Mouse (Mus musculus) intestine, embryonic 15.5 days (tissue): ENCODE results near the gene Gucy2d. TPM values are rescaled to one million over a fixed set of nuclear protein-coding genes. Genes with fewer than 3 reads are reported as not detected.

Source experiments
- ATAC-seq: fragments of 200-750 bp; cut with Nextera tagmentation; 2 replicates; pipeline ENCODE4 v1.8.0; 2017; ENCODE audit warnings: moderate TSS enrichment, moderate library complexity
- H3K27ac ChIP-seq: fragments of 300-500 bp; sonication (generic); 2 replicates; pipeline ENCODE4 v1.5.1; 2015; ENCODE audit warnings: mild to moderate bottlenecking, inconsistent platforms
- H3K27me3 ChIP-seq: fragments of 300-500 bp; sonication (generic); replicated peaks from 2 replicates; pipeline ENCODE4 v1.6.1; 2015; ENCODE audit warnings: inconsistent platforms
- H3K36me3 ChIP-seq: fragments of 300-500 bp; sonication (generic); 2 replicates; pipeline ENCODE4 v1.6.1; 2015; ENCODE audit warnings: inconsistent platforms
- H3K4me1 ChIP-seq: fragments of 300-500 bp; sonication (generic); replicated peaks from 2 replicates; pipeline ENCODE4 v1.6.1; 2015; ENCODE audit warnings: inconsistent platforms
- H3K4me2 ChIP-seq: fragments of 300-500 bp; sonication (generic); replicated peaks from 2 replicates; pipeline ENCODE4 v1.6.1; 2015; ENCODE audit warnings: mild to moderate bottlenecking, inconsistent platforms
- H3K4me3 ChIP-seq: fragments of 300-500 bp; sonication (generic); replicated peaks from 2 replicates; pipeline ENCODE4 v1.5.1; 2015; ENCODE audit warnings: inconsistent platforms
- H3K9ac ChIP-seq: fragments of 300-500 bp; sonication (generic); 2 replicates; pipeline ENCODE4 v1.6.1; 2015; ENCODE audit warnings: inconsistent platforms
- H3K9me3 ChIP-seq: fragments of 300-500 bp; sonication (generic); 2 replicates; pipeline ENCODE4 v1.6.1; 2016; ENCODE audit warnings: inconsistent platforms
- WGBS: fragments of 180-500 bp; shearing (Covaris S2); methylation state at CpG from one replicate; pipeline ENCODE4 v1.1.7; 2015; 5-methylcytosine and 5-hydroxymethylcytosine counted together
- polyA plus RNA-seq: library from polyadenylated mRNA; unstranded; fragments of >200 nt; fragmentation: Nextera tagmentation; extraction: Ambion mirVana; gene quantifications from 2 replicates; pipeline ENCODE4 v1.2.1, GENCODE M21; 2015

The Gucy2d gene
- polyA plus RNA-seq: 0.68 and 1.2 TPM in 2 replicates

- H3K9me3 ChIP-seq: no peaks in the 10 kb centered on the region
- no peak within 1 kb of the TSS for H3K9ac ChIP-seq
- 41% methylated on average over 10 of the region's 10 CpGs for WGBS
- ATAC-seq: no peak
- no peak within 1 kb of the TSS for H3K4me2 ChIP-seq
- H3K27me3 ChIP-seq: 0 out of 2 replicates have a peak, but pooled peaks cover 2% of the 10 kb centered on the region
- H3K36me3 ChIP-seq: no peaks in the 10 kb centered on the region
- H3K4me3 ChIP-seq: no peak within 1 kb of the TSS
- H3K27ac ChIP-seq: no peak within 1 kb of the TSS
- H3K4me1 ChIP-seq: no peaks in the 10 kb centered on the region
Measured at GRCm38 (mm10) chr7:98439956-98440466, at the start of gene Gucy2d. Gucy2d (plus strand) TSS chr7:98440416.

- Histone ChIP-seq H3K27me3 (no peaks in the 10 kb centered on the region), H3K27ac (no peak overlapping the region), H3K4me3 (no peak overlapping the region), H3K4me1 (peaks cover 7% of the 10 kb centered on the region), H3K4me2 (no peak overlapping the region), H3K36me3 (no peaks in the 10 kb centered on the region), H3K9ac (no peak overlapping the region), H3K9me3 (no peaks in the 10 kb centered on the region)
- WGBS: 74% methylated on average over 2 of the region's 2 CpGs
- no peak for ATAC-seq
Measured at GRCm38 (mm10) chr7:98390486-98390885, 49.7 kb upstream of the Gucy2d start.

GRCm38 (mm10) chr7:98391351-98391936 lies 48.8 kb upstream of the Gucy2d start:
- no peak overlapping the region for H3K9ac ChIP-seq
- WGBS: 55% methylated on average over 7 of the region's 7 CpGs
- H3K4me2 ChIP-seq: no peak overlapping the region
- H3K4me1 ChIP-seq: peaks cover 7% of the 10 kb centered on the region
- H3K9me3 ChIP-seq: no peaks in the 10 kb centered on the region
- no peaks in the 10 kb centered on the region for H3K27me3 ChIP-seq
- no peak overlapping the region for H3K4me3 ChIP-seq
- ATAC-seq: peak; percentile 27; the same call in 1 of the 2 replicates
- H3K27ac ChIP-seq: no peak overlapping the region
- no peaks in the 10 kb centered on the region for H3K36me3 ChIP-seq

GRCm38 (mm10) chr7:98392466-98393201 lies 47.6 kb upstream of the Gucy2d start:
- no peak overlapping the region for H3K4me2 ChIP-seq
- 86% methylated on average over 8 of the region's 8 CpGs for WGBS
- H3K4me1 ChIP-seq: peaks cover 7% of the 10 kb centered on the region
- H3K4me3 ChIP-seq: no peak overlapping the region
- no peak overlapping the region for H3K9ac ChIP-seq
- no peaks in the 10 kb centered on the region for H3K36me3 ChIP-seq
- H3K27ac ChIP-seq: no peak overlapping the region
- no peaks in the 10 kb centered on the region for H3K9me3 ChIP-seq
- no peaks in the 10 kb centered on the region for H3K27me3 ChIP-seq
- ATAC-seq: no peak

- no peak for ATAC-seq
- Histone ChIP-seq H3K4me3 (no peak overlapping the region), H3K27ac (no peak overlapping the region), H3K9me3 (no peaks in the 10 kb centered on the region), H3K9ac (no peak overlapping the region), H3K4me2 (no peak overlapping the region), H3K4me1 (no peaks in the 10 kb centered on the region), H3K36me3 (no peaks in the 10 kb centered on the region), H3K27me3 (no peaks in the 10 kb centered on the region)
- 72% methylated on average over 15 of the region's 15 CpGs for WGBS
Measured at GRCm38 (mm10) chr7:98402582-98403574, 37.3 kb upstream of the Gucy2d start.

GRCm38 (mm10) chr7:98403996-98404395 lies 36.2 kb upstream of the Gucy2d start:
- Histone ChIP-seq H3K4me3 (no peak overlapping the region), H3K9ac (no peak overlapping the region), H3K36me3 (no peaks in the 10 kb centered on the region), H3K9me3 (no peaks in the 10 kb centered on the region), H3K27me3 (no peaks in the 10 kb centered on the region), H3K27ac (no peak overlapping the region), H3K4me2 (no peak overlapping the region), H3K4me1 (no peaks in the 10 kb centered on the region)
- no peak for ATAC-seq
- WGBS: 79% methylated on average over 4 of the region's 4 CpGs

- WGBS: 83% methylated on average over 5 of the region's 5 CpGs
- no peak overlapping the region for H3K9ac ChIP-seq
Measured at GRCm38 (mm10) chr7:98407615-98408014, 32.6 kb upstream of the Gucy2d start.

GRCm38 (mm10) chr7:98413115-98413514 lies 27.1 kb upstream of the Gucy2d start:
- Histone ChIP-seq H3K27ac (no peak overlapping the region), H3K36me3 (no peaks in the 10 kb centered on the region), H3K4me3 (no peak overlapping the region), H3K4me2 (no peak overlapping the region), H3K4me1 (peaks cover 10% of the 10 kb centered on the region), H3K9me3 (no peaks in the 10 kb centered on the region), H3K27me3 (no peaks in the 10 kb centered on the region), H3K9ac (no peak overlapping the region)
- ATAC-seq: no peak
- 87% methylated on average over 4 of the region's 4 CpGs for WGBS

More at GRCm38 (mm10) chr7:98407615-98408014, 32.6 kb upstream of the Gucy2d start:
- Histone ChIP-seq H3K4me1 (no peaks in the 10 kb centered on the region), H3K9me3 (no peaks in the 10 kb centered on the region), H3K4me2 (no peak overlapping the region), H3K27ac (no peak overlapping the region), H3K36me3 (no peaks in the 10 kb centered on the region), H3K4me3 (no peak overlapping the region), H3K27me3 (no peaks in the 10 kb centered on the region)
- ATAC-seq: no peak

- Histone ChIP-seq H3K27me3 (no peaks in the 10 kb centered on the region), H3K4me3 (no peak overlapping the region), H3K27ac (peak overlapping the region; percentile 33), H3K4me2 (no peak overlapping the region), H3K4me1 (peaks cover 14% of the 10 kb centered on the region), H3K9ac (no peak overlapping the region), H3K36me3 (no peaks in the 10 kb centered on the region), H3K9me3 (no peaks in the 10 kb centered on the region)
- WGBS: 33% methylated on average over 3 of the region's 3 CpGs
- peak; percentile 67; the same call in 1 of the 2 replicates for ATAC-seq
Measured at GRCm38 (mm10) chr7:98415550-98415949, 24.7 kb upstream of the Gucy2d start.

GRCm38 (mm10) chr7:98416020-98416419 lies 24.2 kb upstream of the Gucy2d start:
- H3K27me3 ChIP-seq: no peaks in the 10 kb centered on the region
- 50% methylated on average over 4 of the region's 4 CpGs for WGBS
- peaks cover 14% of the 10 kb centered on the region for H3K4me1 ChIP-seq
- H3K4me3 ChIP-seq: no peak overlapping the region
- H3K36me3 ChIP-seq: no peaks in the 10 kb centered on the region
- no peak overlapping the region for H3K27ac ChIP-seq
- no peak overlapping the region for H3K9ac ChIP-seq
- H3K9me3 ChIP-seq: no peaks in the 10 kb centered on the region
- ATAC-seq: no peak
- H3K4me2 ChIP-seq: no peak overlapping the region

GRCm38 (mm10) chr7:98418031-98418805 lies 22.0 kb upstream of the Gucy2d start:
- H3K27me3 ChIP-seq: no peaks in the 10 kb centered on the region
- H3K36me3 ChIP-seq: no peaks in the 10 kb centered on the region
- H3K4me2 ChIP-seq: no peak overlapping the region
- 60% methylated on average over 17 of the region's 17 CpGs for WGBS
- no peak overlapping the region for H3K9ac ChIP-seq
- peaks cover 14% of the 10 kb centered on the region for H3K4me1 ChIP-seq
- H3K4me3 ChIP-seq: no peak overlapping the region
- ATAC-seq: no peak
- no peak overlapping the region; the same call in 1 of the 2 replicates for H3K27ac ChIP-seq
- H3K9me3 ChIP-seq: no peaks in the 10 kb centered on the region
